Mouse (Mus musculus) hindbrain, postnatal 0 days (tissue): Measurements from ENCODE around the gene Lipn. TPM values are rescaled to one million over a fixed set of nuclear protein-coding genes. Genes with fewer than 3 reads are reported as not detected.

ENCODE experiments used
- ATAC-seq: fragments of 200-750 bp; cut with Nextera tagmentation; 2 replicates; pipeline ENCODE4 v1.8.0; 2017; ENCODE audit warnings: mild to moderate bottlenecking, moderate TSS enrichment, moderate library complexity
- DNase-seq: peaks from one replicate; pipeline ENCODE4 v3.0.0-alpha.2; 2015; ENCODE audit warnings: low spot score
- H3K27ac ChIP-seq: fragments of 300-500 bp; sonication (generic); 2 replicates; pipeline ENCODE4 v1.5.1; 2014; ENCODE audit warnings: mild to moderate bottlenecking
- H3K27me3 ChIP-seq: fragments of 300-500 bp; sonication (generic); 2 replicates; pipeline ENCODE4 v1.6.1; 2014; ENCODE audit warnings: low read length, mixed read lengths; ENCODE audit not compliant: insufficient read depth
- H3K36me3 ChIP-seq: fragments of 300-500 bp; sonication (generic); 2 replicates; pipeline ENCODE4 v1.6.1; 2014; ENCODE audit warnings: low read length, mixed read lengths; ENCODE audit not compliant: insufficient read depth
- H3K4me1 ChIP-seq: fragments of 300-500 bp; sonication (generic); 2 replicates; pipeline ENCODE4 v1.6.1; 2014; ENCODE audit warnings: antibody characterized with exemption, low read length, mixed read lengths; ENCODE audit not compliant: insufficient read depth
- H3K4me2 ChIP-seq: fragments of 300-500 bp; sonication (generic); 2 replicates; pipeline ENCODE4 v1.6.1; 2014; ENCODE audit warnings: low read depth, mild to moderate bottlenecking, low read length, moderate library complexity, mixed read lengths
- H3K4me3 ChIP-seq: fragments of 300-500 bp; sonication (generic); 2 replicates; pipeline ENCODE4 v1.5.1; 2014; ENCODE audit warnings: low read length
- H3K9ac ChIP-seq: fragments of 300-500 bp; sonication (generic); replicated peaks from 2 replicates; pipeline ENCODE4 v1.6.1; 2014; ENCODE audit warnings: mild to moderate bottlenecking, low read length, moderate library complexity, mixed read lengths
- H3K9me3 ChIP-seq: fragments of 300-500 bp; sonication (generic); 2 replicates; pipeline ENCODE4 v1.6.1; 2016; ENCODE audit warnings: low read length, mixed read lengths
- CTCF ChIP-seq: IDR thresholded peaks from 2 replicates; pipeline ENCODE4 v1.5.1; 2016; ENCODE audit warnings: antibody characterized with exemption, control low read depth, low read depth
- WGBS: fragments of 180-500 bp; shearing (Covaris S2); extraction: QIAGEN DNeasy Blood & Tissue Kit; methylation state at CpG from one replicate; pipeline ENCODE4 v1.1.7; 2014; 5-methylcytosine and 5-hydroxymethylcytosine counted together
- polyA plus RNA-seq: library from polyadenylated mRNA; unstranded; fragments of >200 nt; fragmentation: Nextera tagmentation; extraction: Ambion mirVana; gene quantifications from 2 replicates; pipeline ENCODE4 v1.2.1, GENCODE M21; 2015
- total RNA-seq: library from RNA; depleted of rRNA; stranded (reverse); fragments of >200 nt; gene quantifications from 2 replicates; pipeline ENCODE4 v1.2.3, GENCODE M21; 2014

Gene Lipn
- total and polyA plus RNA-seq, 2 experiments from 2014 or later, result not detected

GRCm38 (mm10) chr19:34051502-34051901 lies 15.7 kb upstream of the Lipn start:
- no peaks in the 10 kb centered on the region for H3K27me3 ChIP-seq
- DNase-seq, result no peak
- H3K4me3 ChIP-seq, result no peak overlapping the region
- H3K36me3 ChIP-seq, result no peaks in the 10 kb centered on the region
- no peak overlapping the region for H3K27ac ChIP-seq
- no peak for ATAC-seq
- no peak overlapping the region for H3K4me2 ChIP-seq
- no peaks in the 10 kb centered on the region for H3K4me1 ChIP-seq
- 75% methylated on average over 3 of the region's 3 CpGs for whole genome bisulfite sequencing
- no peaks in the 10 kb centered on the region for H3K9me3 ChIP-seq
- no peak overlapping the region for H3K9ac ChIP-seq
- TF ChIP-seq CTCF, result no peak

- ATAC-seq, result no peak
- Histone ChIP-seq H3K9ac (no peak overlapping the region), H3K27ac (no peak overlapping the region), H3K4me3 (no peak overlapping the region), H3K4me2 (no peak overlapping the region), H3K4me1 (no peaks in the 10 kb centered on the region), H3K36me3 (no peaks in the 10 kb centered on the region), H3K27me3 (no peaks in the 10 kb centered on the region), H3K9me3 (no peaks in the 10 kb centered on the region)
- no peak for TF ChIP-seq CTCF
- DNase-seq, result no peak
- WGBS, result 63% methylated on average over 1 of the region's 1 CpGs
Measured at GRCm38 (mm10) chr19:34063547-34063946, 3.6 kb upstream of the Lipn start.

GRCm38 (mm10) chr19:34064059-34064458 lies 3.1 kb upstream of the Lipn start:
- H3K27ac ChIP-seq, result no peak overlapping the region
- no peaks in the 10 kb centered on the region for H3K9me3 ChIP-seq
- TF ChIP-seq CTCF, result no peak
- no peak overlapping the region for H3K9ac ChIP-seq
- no peaks in the 10 kb centered on the region for H3K4me1 ChIP-seq
- no peak overlapping the region for H3K4me3 ChIP-seq
- ATAC-seq (no peak), DNase-seq (no peak)
- H3K4me2 ChIP-seq, result no peak overlapping the region
- no peaks in the 10 kb centered on the region for H3K27me3 ChIP-seq
- H3K36me3 ChIP-seq, result no peaks in the 10 kb centered on the region
- WGBS, result 86% methylated on average over 4 of the region's 4 CpGs

GRCm38 (mm10) chr19:34074239-34074638 lies 7.1 kb downstream of the Lipn start:
- H3K4me2 ChIP-seq, result no peak overlapping the region
- ATAC-seq, result no peak
- H3K4me1 ChIP-seq, result no peaks in the 10 kb centered on the region
- H3K9ac ChIP-seq, result no peak overlapping the region
- no peak overlapping the region for H3K27ac ChIP-seq
- H3K36me3 ChIP-seq, result no peaks in the 10 kb centered on the region
- H3K27me3 ChIP-seq, result no peaks in the 10 kb centered on the region
- no peak overlapping the region for H3K4me3 ChIP-seq
- no peaks in the 10 kb centered on the region for H3K9me3 ChIP-seq
- DNase-seq, result no peak
- TF ChIP-seq CTCF, result no peak

GRCm38 (mm10) chr19:34078130-34078529 lies 11.0 kb downstream of the Lipn start:
- Histone ChIP-seq H3K27ac (no peak overlapping the region), H3K4me1 (no peaks in the 10 kb centered on the region), H3K4me3 (no peak overlapping the region), H3K9ac (no peak overlapping the region), H3K4me2 (no peak overlapping the region), H3K27me3 (no peaks in the 10 kb centered on the region), H3K9me3 (no peaks in the 10 kb centered on the region), H3K36me3 (no peaks in the 10 kb centered on the region)
- ATAC-seq (no peak), DNase-seq (no peak)
- no peak for TF ChIP-seq CTCF
- 78% methylated on average over 2 of the region's 2 CpGs for WGBS

GRCm38 (mm10) chr19:34089011-34089680 lies 22.0 kb downstream of the Lipn start:
- peak; percentile 21 for DNase-seq

DNA sequence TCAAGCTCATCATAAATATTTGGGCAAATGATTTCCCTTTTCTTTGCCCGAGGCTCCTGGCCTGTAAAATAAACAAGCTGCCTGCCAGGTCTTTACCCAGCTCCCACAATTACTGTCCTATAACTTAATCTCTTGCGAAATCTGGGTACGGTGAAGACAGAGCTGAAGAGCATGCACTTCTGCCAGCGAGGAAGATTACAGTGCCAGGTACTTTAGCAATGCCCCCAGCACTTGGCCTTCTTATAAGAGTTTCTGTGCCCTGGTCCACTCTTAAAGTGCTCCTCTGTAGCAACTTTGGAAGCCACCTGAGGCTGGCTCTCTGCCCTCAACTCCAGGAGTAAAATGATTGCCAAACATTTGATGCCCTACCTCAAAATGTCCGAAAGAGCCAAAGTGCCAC lies 28.2 kb downstream of the Lipn start:
- H3K4me2 ChIP-seq, result no peak overlapping the region
- H3K36me3 ChIP-seq, result no peaks in the 10 kb centered on the region
- DNase-seq, result no peak
- H3K4me1 ChIP-seq, result no peaks in the 10 kb centered on the region
- no peak for ATAC-seq
- no peak overlapping the region for H3K27ac ChIP-seq
- TF ChIP-seq CTCF, result no peak
- 82% methylated on average over 5 of the region's 5 CpGs for WGBS
- no peaks in the 10 kb centered on the region for H3K27me3 ChIP-seq
- no peak overlapping the region for H3K4me3 ChIP-seq
- H3K9ac ChIP-seq, result no peak overlapping the region
- H3K9me3 ChIP-seq, result no peaks in the 10 kb centered on the region

More at GRCm38 (mm10) chr19:34089011-34089680, 22.0 kb downstream of the Lipn start:
- Histone ChIP-seq H3K4me1 (no peaks in the 10 kb centered on the region), H3K9me3 (no peaks in the 10 kb centered on the region), H3K27me3 (no peaks in the 10 kb centered on the region), H3K4me3 (no peak overlapping the region), H3K4me2 (no peak overlapping the region), H3K36me3 (no peaks in the 10 kb centered on the region), H3K9ac (no peak overlapping the region), H3K27ac (no peak overlapping the region)
- no peak for ATAC-seq
- 63% methylated on average over 3 of the region's 3 CpGs for WGBS
- no peak for TF ChIP-seq CTCF
